Mouse (Mus musculus) erythroblast, embryonic 14.5 days (primary cell): Measurements from ENCODE around the gene Fam89b.

Experiments
- GATA1 ChIP-seq: IDR thresholded peaks from 2 replicates; pipeline ENCODE4 v1.6.1; 2012; ENCODE audit warnings: low read length, inconsistent platforms, mixed read lengths
- TAL1 ChIP-seq: IDR thresholded peaks from 3 replicates; pipeline ENCODE4 v1.6.1; 2012; ENCODE audit warnings: low read length, inconsistent platforms, mixed read lengths

DNA sequence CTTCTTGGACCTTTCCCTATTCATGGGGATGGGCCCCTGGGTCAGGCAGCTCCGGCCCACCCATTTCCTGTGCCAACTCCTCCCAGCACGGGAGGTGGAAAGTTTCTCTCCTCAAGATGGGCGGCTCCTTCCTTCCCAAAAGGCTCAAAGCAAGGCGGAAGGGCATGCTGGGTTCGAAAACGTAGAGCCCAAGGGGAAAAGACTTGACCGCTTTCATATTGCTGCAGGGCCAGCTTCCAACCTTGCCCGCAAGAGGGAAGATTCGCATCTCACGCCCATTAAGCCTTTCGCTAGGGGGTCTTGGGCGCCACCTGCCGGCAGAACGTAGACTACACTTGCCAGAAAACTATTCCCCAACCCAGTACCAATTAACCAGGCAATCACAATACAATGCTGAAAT is 1.8 kb downstream of the Fam89b start:
- TF ChIP-seq TAL1 = no peak
- TF ChIP-seq GATA1 = no peak
